Mouse (Mus musculus) liver, embryonic 16.5 days (tissue): ENCODE results near the gene Smpdl3b. TPM values are rescaled to one million over a fixed set of nuclear protein-coding genes. Genes with fewer than 3 reads are reported as not detected.
"Not testable (repeated sequence)": the region's sequence is repeated elsewhere in the genome, so short reads cannot be mapped to it uniquely, and the experiment has no call there.

Experiments used
- ATAC-seq: fragments of 200-750 bp; cut with Nextera tagmentation; 2 replicates; pipeline ENCODE4 v1.8.0; 2017; ENCODE audit warnings: low read depth, mild to moderate bottlenecking, moderate number of reproducible peaks, moderate library complexity
- H3K27ac ChIP-seq: fragments of 300-500 bp; sonication (generic); 2 replicates; pipeline ENCODE4 v1.5.1; 2014; ENCODE audit warnings: mild to moderate bottlenecking, low read length
- H3K27me3 ChIP-seq: fragments of 300-500 bp; sonication (generic); 2 replicates; pipeline ENCODE4 v1.6.1; 2014; ENCODE audit warnings: low read depth, low read length, mixed read lengths; ENCODE audit not compliant: control insufficient read depth, insufficient read depth
- H3K36me3 ChIP-seq: fragments of 300-500 bp; sonication (generic); 2 replicates; pipeline ENCODE4 v1.6.1; 2014; ENCODE audit warnings: mild to moderate bottlenecking; ENCODE audit not compliant: control insufficient read depth, insufficient read depth
- H3K4me1 ChIP-seq: fragments of 300-500 bp; sonication (generic); 2 replicates; pipeline ENCODE4 v1.6.1; 2014; ENCODE audit warnings: low read depth, low read length, mixed read lengths; ENCODE audit not compliant: control insufficient read depth
- H3K4me2 ChIP-seq: fragments of 300-500 bp; sonication (generic); 2 replicates; pipeline ENCODE4 v1.6.1; 2014; ENCODE audit warnings: low read depth, low read length, mixed read lengths
- H3K4me3 ChIP-seq: fragments of 300-500 bp; sonication (generic); 2 replicates; pipeline ENCODE4 v1.5.1; 2014; ENCODE audit warnings: low read depth, mild to moderate bottlenecking, low read length
- H3K9ac ChIP-seq: fragments of 300-500 bp; sonication (generic); 2 replicates; pipeline ENCODE4 v1.6.1; 2014; ENCODE audit warnings: low read depth, low read length
- H3K9me3 ChIP-seq: fragments of 300-500 bp; sonication (generic); replicated peaks from 2 replicates; pipeline ENCODE4 v1.6.1; 2016; ENCODE audit warnings: low read length; ENCODE audit not compliant: control insufficient read depth
- WGBS: fragments of 180-500 bp; shearing (Covaris S2); extraction: QIAGEN DNeasy Blood & Tissue Kit; methylation state at CpG from one replicate; pipeline ENCODE4 v1.1.7; 2014; ENCODE audit not compliant: insufficient replicate concordance; 5-methylcytosine and 5-hydroxymethylcytosine counted together
- polyA plus RNA-seq: library from polyadenylated mRNA; unstranded; fragments of >200 nt; fragmentation: Nextera tagmentation; extraction: Ambion mirVana; gene quantifications from 2 replicates; pipeline ENCODE4 v1.2.1, GENCODE M21; 2015

Gene Smpdl3b
- polyA plus RNA-seq, 1 experiment from 2014 or later, result 0.90 TPM

GRCm38 (mm10) chr4:132747664-132748259 lies 9.3 kb downstream of the Smpdl3b start:
- WGBS, result 25% methylated on average over 9 of the region's 9 CpGs
- Histone ChIP-seq H3K27me3 (no peaks in the 10 kb centered on the region), H3K4me3 (peak overlapping the region; percentile 35), H3K9ac (peak overlapping the region; percentile 31), H3K27ac (peak overlapping the region; percentile 54), H3K9me3 (no peaks in the 10 kb centered on the region), H3K4me2 (peak overlapping the region; percentile 47), H3K4me1 (peaks cover 21% of the 10 kb centered on the region), H3K36me3 (no peaks in the 10 kb centered on the region)
- ATAC-seq, result peak; percentile 62

GRCm38 (mm10) chr4:132746911-132747517 lies 10.0 kb downstream of the Smpdl3b start:
- H3K27me3 ChIP-seq, result no peaks in the 10 kb centered on the region
- no peak overlapping the region; the same call in 1 of the 2 replicates for H3K9ac ChIP-seq
- H3K9me3 ChIP-seq, result no peaks in the 10 kb centered on the region

DNA sequence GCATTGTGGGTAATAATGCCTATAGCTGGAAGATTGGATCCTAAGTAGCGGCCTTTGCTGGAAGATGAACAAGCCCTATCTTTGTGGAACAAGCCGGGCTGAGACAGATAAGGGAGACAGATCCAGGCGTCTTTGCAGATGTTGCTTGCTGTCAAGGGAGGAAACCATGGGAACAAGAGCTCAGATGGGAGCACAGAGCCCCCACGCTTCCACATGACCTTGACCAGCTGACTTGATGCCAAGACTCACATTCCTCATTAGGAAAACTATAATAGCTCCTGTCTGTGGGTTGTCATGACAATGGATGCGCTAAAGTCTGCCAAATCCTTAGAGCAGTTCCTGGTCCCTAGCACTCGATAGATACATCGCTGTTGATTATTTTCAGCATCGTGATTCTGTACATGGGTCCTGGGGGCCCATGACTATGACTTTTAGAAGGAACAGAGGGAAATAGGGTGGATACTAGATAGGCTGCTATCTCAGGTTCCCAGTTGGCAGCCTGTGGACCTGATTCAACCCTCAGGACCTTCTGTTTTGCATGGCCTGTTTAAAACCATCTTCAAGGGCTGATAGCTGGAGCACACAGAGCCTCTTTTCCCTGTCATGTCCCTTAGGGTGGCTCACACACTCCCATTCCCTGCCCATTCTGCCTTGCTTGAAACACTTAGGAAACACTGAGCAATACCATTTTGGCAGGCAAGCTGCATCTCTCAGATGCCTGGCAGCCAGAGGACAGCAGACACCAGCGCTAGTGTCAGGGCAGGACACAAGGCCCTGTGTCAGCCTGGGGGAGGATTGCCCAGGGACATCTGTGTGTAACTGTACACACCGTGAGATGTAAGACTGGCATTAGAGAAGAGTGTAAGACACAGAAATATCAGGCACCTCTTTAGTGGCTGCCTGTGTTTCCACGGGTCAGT lies 12.8 kb downstream of the Smpdl3b start:
- Histone ChIP-seq H3K27me3 (no peaks in the 10 kb centered on the region), H3K36me3 (no peaks in the 10 kb centered on the region), H3K4me2 (no peak overlapping the region), H3K9ac (no peak overlapping the region), H3K4me3 (no peak overlapping the region), H3K27ac (no peak overlapping the region), H3K9me3 (no peaks in the 10 kb centered on the region), H3K4me1 (peaks cover 21% of the 10 kb centered on the region)
- peak; percentile 28; the same call in 1 of the 2 replicates for ATAC-seq
- WGBS, result 44% methylated on average over 11 of the region's 11 CpGs

More at GRCm38 (mm10) chr4:132746911-132747517, 10.0 kb downstream of the Smpdl3b start:
- H3K4me1 ChIP-seq, result peaks cover 21% of the 10 kb centered on the region
- H3K4me2 ChIP-seq, result peak overlapping the region; percentile 47
- H3K27ac ChIP-seq, result peak overlapping the region; percentile 54
- 62% methylated on average over 9 of the region's 9 CpGs for WGBS
- no peak for ATAC-seq
- no peak overlapping the region; the same call in 1 of the 2 replicates for H3K4me3 ChIP-seq
- H3K36me3 ChIP-seq, result no peaks in the 10 kb centered on the region

DNA sequence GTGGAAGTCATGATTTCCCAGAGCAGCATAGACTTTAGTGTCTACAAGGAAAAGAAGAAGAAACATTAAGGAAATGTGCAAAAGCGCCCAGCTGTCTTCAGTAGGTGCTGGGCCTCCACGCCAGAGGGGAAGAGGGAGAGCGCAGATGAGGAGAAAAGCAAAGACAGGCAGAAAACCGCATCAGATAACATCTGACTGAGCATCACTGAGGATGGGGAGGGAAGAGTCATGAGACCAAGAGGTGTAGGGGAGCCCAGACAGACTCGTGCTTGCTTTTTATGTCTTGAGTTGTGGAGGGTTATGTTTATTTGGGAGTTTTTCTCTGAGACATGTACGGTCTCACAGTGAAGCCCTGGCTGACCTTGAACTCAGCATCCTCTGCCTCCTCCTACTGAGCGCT lies 15.6 kb downstream of the Smpdl3b start:
- no peak overlapping the region for H3K4me2 ChIP-seq
- no peak overlapping the region for H3K9ac ChIP-seq
- ATAC-seq, result no peak
- H3K36me3 ChIP-seq, result no peaks in the 10 kb centered on the region
- H3K4me1 ChIP-seq, result peaks cover 9% of the 10 kb centered on the region
- H3K9me3 ChIP-seq, result no peaks in the 10 kb centered on the region
- no peak overlapping the region for H3K4me3 ChIP-seq
- no peak overlapping the region for H3K27ac ChIP-seq
- WGBS, result 70% methylated on average over 7 of the region's 7 CpGs
- H3K27me3 ChIP-seq, result no peaks in the 10 kb centered on the region

DNA sequence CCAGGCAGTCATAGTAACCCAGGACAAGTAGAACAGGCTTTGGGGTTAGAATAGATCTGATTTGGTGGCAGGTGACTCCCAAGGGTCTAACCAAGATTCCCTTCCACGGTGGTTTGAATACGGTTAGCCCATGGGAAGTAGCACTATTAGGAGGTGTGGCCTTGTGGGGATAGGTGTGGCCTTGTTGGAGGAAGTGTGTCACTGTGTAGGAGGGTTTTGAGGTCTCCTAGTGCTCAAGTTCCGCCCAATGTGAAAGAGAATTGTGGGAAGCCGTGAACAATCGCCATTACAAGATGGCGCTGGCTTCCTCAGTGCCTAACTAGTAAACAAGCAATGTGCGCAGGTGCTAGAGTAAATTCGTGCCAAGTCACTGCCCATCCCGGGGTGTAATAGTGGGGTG lies 19.9 kb downstream of the Smpdl3b start:
- ATAC-seq, H3K27ac ChIP-seq, H3K4me2 ChIP-seq, H3K4me3 ChIP-seq, H3K27me3 ChIP-seq, H3K9me3 ChIP-seq, H3K9ac ChIP-seq, H3K36me3 ChIP-seq: not testable (repeated sequence)
- WGBS, result 77% methylated on average over 9 of the region's 9 CpGs
- H3K4me1 ChIP-seq, result peaks cover 16% of the 10 kb centered on the region

- H3K9me3 ChIP-seq, result no peaks in the 10 kb centered on the region
- no peaks in the 10 kb centered on the region for H3K36me3 ChIP-seq
- H3K27me3 ChIP-seq, result no peaks in the 10 kb centered on the region
- no peak overlapping the region for H3K9ac ChIP-seq
- WGBS, result 48% methylated on average over 3 of the region's 3 CpGs
- ATAC-seq, result peak; percentile 52
- H3K4me3 ChIP-seq, result no peak overlapping the region
- H3K4me1 ChIP-seq, result peaks cover 23% of the 10 kb centered on the region
- no peak overlapping the region for H3K4me2 ChIP-seq
- no peak overlapping the region for H3K27ac ChIP-seq
Measured at GRCm38 (mm10) chr4:132735894-132736293, 21.2 kb downstream of the Smpdl3b start.

DNA sequence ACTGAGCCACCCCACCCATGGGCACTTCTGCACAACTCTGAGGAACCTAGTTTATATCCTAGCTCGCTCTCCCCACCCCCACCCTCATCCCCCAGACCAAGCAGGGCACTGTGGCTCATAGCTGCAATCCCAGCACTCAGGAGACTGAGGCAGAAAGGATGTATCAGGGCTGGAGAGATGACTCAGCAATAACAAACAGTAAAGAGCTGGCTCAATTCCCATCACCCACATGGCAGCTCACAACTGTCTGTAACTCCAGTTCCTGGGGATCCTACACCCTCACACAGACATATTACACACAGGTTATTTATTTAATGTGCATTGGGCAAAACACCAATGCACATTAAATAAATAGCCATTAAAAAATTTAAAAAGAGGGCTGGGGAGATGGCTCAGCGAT lies 21.7 kb downstream of the Smpdl3b start:
- Histone ChIP-seq H3K4me3 (no peak overlapping the region), H3K9ac (no peak overlapping the region), H3K4me1 (peaks cover 23% of the 10 kb centered on the region), H3K36me3 (no peaks in the 10 kb centered on the region), H3K9me3 (no peaks in the 10 kb centered on the region), H3K4me2 (no peak overlapping the region), H3K27me3 (no peaks in the 10 kb centered on the region), H3K27ac (no peak overlapping the region)
- 57% methylated on average over 2 of the region's 2 CpGs for WGBS
- ATAC-seq, result no peak

DNA sequence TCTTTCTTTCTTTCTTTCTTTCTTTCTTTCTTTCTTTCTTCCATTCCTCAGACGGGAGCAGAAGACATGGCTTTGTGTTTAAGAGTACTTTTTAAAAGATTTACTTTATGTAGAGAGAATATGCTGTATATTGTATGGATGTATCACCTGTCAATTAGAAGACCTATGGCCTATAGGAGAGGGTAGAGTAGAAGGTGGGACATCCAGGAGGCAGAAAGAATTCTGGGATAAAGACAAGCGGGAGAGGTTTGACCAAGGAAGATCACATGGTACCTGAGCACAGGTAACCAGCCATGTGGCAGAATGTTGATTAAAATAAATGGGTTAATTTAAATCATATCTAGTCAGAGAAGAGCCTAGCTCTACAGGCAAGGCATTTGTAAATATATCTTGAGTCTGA lies 22.3 kb downstream of the Smpdl3b start:
- Histone ChIP-seq H3K9me3 (no peaks in the 10 kb centered on the region), H3K27ac (no peak overlapping the region), H3K27me3 (no peaks in the 10 kb centered on the region), H3K36me3 (no peaks in the 10 kb centered on the region), H3K4me3 (no peak overlapping the region), H3K9ac (no peak overlapping the region), H3K4me1 (peaks cover 23% of the 10 kb centered on the region), H3K4me2 (no peak overlapping the region)
- 67% methylated on average over 2 of the region's 2 CpGs for WGBS
- no peak for ATAC-seq
